Mouse (Mus musculus) thymus, adult 18-20 months (tissue): ENCODE data around the gene Smim27.
"Not testable (repeated sequence)": the region's sequence is repeated elsewhere in the genome, so short reads cannot be mapped to it uniquely, and the experiment has no call there.

ENCODE experiments used
- DNase-seq, 2 experiments: peaks; one replicate each; pipeline ENCODE4 v3.0.0; 2022; ENCODE audit warnings: mixed read lengths in 2 of 2

Gene Smim27

GRCm38 (mm10) chr4:40264321-40264720 is 5.1 kb upstream of the Smim27 start:
- no peak for DNase-seq

- no peak for DNase-seq
Measured at GRCm38 (mm10) chr4:40267681-40268080, 1.7 kb upstream of the Smim27 start.

- DNase-seq = peak; percentile 94
Measured at GRCm38 (mm10) chr4:40268204-40268813, 1.1 kb upstream of the Smim27 start.

- no peak for DNase-seq
Measured at GRCm38 (mm10) chr4:40268835-40269234, 544 bp upstream of the Smim27 start.

GRCm38 (mm10) chr4:40278880-40279275 is 9.5 kb downstream of the Smim27 start:
- DNase-seq = no peak

GRCm38 (mm10) chr4:40279276-40279900 is 10.0 kb downstream of the Smim27 start, which contains the start of gene Ndufb6:
TSS of gene Ndufb6 (minus strand) at chr4:40279421.
- peak; percentile 83 to 84 for DNase-seq

GRCm38 (mm10) chr4:40285582-40285981 is 16.2 kb downstream of the Smim27 start:
- peak; percentile 13 to 37 for DNase-seq

- no peak for DNase-seq
Measured at GRCm38 (mm10) chr4:40287415-40287814, 18.0 kb downstream of the Smim27 start.

- no peak for DNase-seq
Measured at GRCm38 (mm10) chr4:40289046-40289445, 19.7 kb downstream of the Smim27 start.

- DNase-seq = not testable (repeated sequence)
Measured at GRCm38 (mm10) chr4:40291511-40291910, 22.1 kb downstream of the Smim27 start.

GRCm38 (mm10) chr4:40299169-40299568 is 29.8 kb downstream of the Smim27 start:
- DNase-seq = no peak

GRCm38 (mm10) chr4:40301076-40301789 is 31.9 kb downstream of the Smim27 start:
- DNase-seq = peak; percentile 26 to 44

GRCm38 (mm10) chr4:40302445-40303125 is 33.2 kb downstream of the Smim27 start:
- no peak for DNase-seq

- DNase-seq = no peak
Measured at GRCm38 (mm10) chr4:40309682-40310081, 40.3 kb downstream of the Smim27 start.

- DNase-seq = no peak
Measured at GRCm38 (mm10) chr4:40310796-40311383, 41.5 kb downstream of the Smim27 start.

- no peak for DNase-seq
Measured at GRCm38 (mm10) chr4:40312213-40312612, 42.8 kb downstream of the Smim27 start.

- DNase-seq = no peak
Measured at GRCm38 (mm10) chr4:40313026-40313425, 43.6 kb downstream of the Smim27 start.

GRCm38 (mm10) chr4:40317404-40317803 is 48.0 kb downstream of the Smim27 start:
- no peak for DNase-seq
